Mouse (Mus musculus) cerebellum, postnatal 25 days (tissue): ENCODE measurements at regions not wholly inside any gene's neighbourhood (a gene's known extent, or its start where the extent isn't known, plus 50 kb on each side); places are given as distances from the start of the nearest gene placed in this dataset.
A peak's percentile ranks its signal among the peaks of the same experiment; 100 is the strongest.

Experiments used
- DNase-seq, 2 experiments: peaks; one replicate each; pipeline ENCODE4 v3.0.0; 2021; ENCODE audit warnings: mixed read lengths in 2 of 2

DNA sequence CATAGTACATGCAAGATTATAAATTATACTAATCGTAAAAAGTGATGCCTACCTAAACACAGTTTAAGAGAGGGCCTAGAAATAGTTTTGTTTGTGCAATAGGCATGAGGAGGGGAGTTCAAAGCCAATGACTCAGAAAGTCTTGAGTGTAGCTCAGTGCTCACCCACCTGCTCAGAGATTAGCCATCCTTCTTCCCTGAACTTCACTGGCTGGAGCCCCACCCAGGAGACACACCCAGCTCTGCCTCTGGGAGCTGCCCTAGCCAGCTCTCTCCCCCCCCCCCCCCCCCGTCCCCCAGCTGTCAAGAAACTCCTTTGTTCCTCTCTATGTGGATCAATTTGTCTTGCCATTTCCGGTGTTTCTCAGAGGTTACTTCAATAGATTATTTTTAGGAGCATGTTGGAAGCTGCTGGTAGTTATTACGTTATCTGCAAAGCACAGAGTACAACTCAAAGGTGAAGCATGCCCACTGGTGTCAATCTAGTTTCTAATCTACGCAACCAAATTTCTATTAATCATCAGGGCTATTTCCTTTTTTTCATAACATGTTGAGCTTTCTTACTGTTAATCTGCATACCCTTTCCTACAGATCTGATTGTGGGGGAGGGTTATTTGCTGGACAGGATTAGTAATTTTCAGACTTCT, 68.3 kb upstream of the Nrip1 start:
- DNase-seq = no peak

DNA sequence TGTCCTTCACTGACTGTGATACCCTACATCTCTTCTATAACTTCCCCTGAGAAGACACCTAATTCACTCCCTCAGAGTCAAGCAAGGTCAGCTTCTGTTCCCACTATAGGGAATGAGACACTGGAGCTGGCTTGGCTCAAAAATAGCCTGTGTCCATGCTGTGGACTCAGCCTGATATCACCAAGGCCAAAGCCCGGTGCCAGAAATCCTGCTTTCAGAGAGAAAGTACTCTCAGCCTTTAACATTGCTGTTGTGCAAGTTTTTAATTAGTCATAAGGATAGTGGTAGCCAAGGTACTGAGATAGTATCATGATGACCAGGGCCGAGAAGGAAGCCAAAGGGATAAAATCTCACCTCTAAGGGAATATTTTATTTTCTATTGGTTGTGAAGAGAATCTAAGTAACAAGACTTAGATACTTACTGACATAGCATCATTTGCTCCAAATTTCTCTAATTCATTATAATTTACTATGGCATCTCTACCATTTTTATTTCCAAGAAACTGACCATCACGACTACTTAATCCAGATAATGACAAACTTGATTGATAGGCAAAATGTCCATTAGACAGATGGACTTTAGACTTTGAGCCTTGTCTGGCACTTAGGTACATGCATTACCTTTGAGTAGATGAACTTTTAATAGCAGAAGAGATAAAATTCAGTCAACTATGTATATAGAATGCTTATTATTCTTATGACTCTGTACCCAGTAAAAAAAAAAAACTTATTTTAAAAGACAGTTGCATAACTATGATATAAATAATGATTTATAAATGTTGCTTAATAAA, 64.7 kb upstream of the Nrip1 start:
- peak; percentile 34 to 57 for DNase-seq

- DNase-seq = no peak
These were observed 62.7 kb upstream of the Nrip1 start for GRCm38 (mm10) chr16:76436290-76436689.

- DNase-seq = peak; percentile 34 to 61
These were observed 59.6 kb upstream of the Nrip1 start for GRCm38 (mm10) chr16:76433076-76433825.

DNA sequence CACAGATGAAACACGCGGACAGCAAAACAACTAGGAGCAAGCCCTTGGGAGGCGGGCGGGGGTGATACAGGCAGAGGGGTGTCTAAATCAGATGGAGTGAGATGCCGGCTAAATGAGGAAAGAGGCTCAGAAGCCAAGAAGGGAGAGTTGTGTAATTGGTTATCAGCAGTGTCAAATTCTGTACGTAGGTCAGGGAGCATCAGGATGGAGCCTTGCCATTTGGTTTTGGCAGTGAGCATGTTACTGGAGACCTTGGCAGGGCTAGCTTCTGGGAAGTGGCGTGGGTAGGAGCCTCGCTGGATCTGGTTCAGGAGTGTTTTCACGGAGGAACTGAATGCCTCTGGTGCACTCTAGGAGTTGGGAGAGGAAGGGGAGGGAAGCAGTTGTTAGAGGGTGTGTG, 58.7 kb upstream of the Nrip1 start:
- DNase-seq = peak; percentile 72 to 83

DNA sequence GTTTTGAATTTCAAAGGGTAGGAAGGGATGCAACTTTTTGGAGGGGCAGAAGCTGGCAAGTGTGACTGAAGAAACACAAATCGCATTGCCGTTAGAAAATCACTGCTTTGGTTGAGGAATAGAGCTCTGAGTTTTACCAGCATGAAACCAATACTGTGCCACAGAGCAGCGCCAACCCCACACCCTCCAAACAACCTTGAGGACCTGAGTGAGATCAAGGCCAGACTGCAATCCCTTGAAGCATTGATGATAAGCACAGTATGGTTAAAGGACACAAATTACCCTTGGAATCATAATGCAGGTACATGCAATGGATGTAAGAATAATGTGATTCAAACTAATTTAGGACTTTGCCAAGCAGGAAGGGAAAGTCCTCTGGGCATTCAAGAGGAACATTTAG, 55.5 kb upstream of the Nrip1 start:
- DNase-seq = no peak

- DNase-seq = no peak
These were observed 50.3 kb upstream of the Nrip1 start for GRCm38 (mm10) chr16:76423964-76424363.
